Comparison of ENCODE assay signal across 23 mouse cellular contexts in the genomic region with DNA sequence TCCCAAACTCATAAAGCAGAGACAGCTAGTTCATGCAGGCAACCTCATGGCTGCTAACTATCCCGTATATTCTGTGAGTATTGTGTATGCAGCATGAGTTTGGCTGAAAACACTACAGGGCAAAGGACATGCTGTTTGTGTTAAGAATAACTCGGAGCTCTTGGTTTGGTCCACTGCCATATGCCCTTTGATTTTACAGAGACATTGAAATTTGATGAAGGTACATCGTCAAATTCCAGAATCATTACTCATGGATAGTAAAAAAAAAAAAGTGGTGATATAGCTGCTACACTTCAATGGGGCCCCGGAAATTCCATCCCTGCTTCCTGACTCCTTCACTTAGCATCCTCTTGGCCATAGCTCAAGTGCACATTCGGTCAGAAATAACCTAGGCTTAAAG.
DNase-seq lines count a peak whose midpoint lies in the region; ATAC-seq and TF ChIP-seq lines count a peak whose summit lies in the region.
"Had no signal": no experiment of that assay in that cellular context is flagged by ENCODE, and none has a peak within 500 bp of the region (broad histone marks: within the 10 kb centered on the region; RNA-seq: fewer than 3 reads in every experiment).

No protein-coding gene starts in this region.

- TF ChIP-seq CTCF in liver, adult 2 months (IDR thresholded peaks at IDR 0.05; ENCODE audit: low read depth, low read length): no peak
- TF ChIP-seq CTCF in small intestine, adult 2 months (IDR thresholded peaks at IDR 0.05; ENCODE audit: extremely low read depth, insufficient read length, insufficient replicate concordance, low read depth, low read length): no peak

- no peaks in the 10 kb centered on the region for H3K36me3 ChIP-seq in heart, embryonic 13.5 days
- H3K36me3 ChIP-seq in liver, adult 2 months (ENCODE audit: control insufficient read depth, insufficient read depth, low read length): no peaks in the 10 kb centered on the region
- H3K36me3 ChIP-seq in liver, embryonic 12.5 days: no peaks in the 10 kb centered on the region
- H3K36me3 ChIP-seq in small intestine, adult 2 months (ENCODE audit: control insufficient read depth, insufficient read depth, low read length): no peaks in the 10 kb centered on the region
- H3K36me3 ChIP-seq: heart, embryonic 12.5 days; neural tube, embryonic 12.5 days had no signal

- no peak for ATAC-seq in heart, embryonic 13.5 days (ENCODE audit: extremely low read depth, insufficient number of reproducible peaks, low FRiP score, low TSS enrichment)
- ATAC-seq in liver, embryonic 12.5 days: no peak
- ATAC-seq: forebrain, postnatal 0 days; hindbrain, postnatal 0 days; intestine, embryonic 16.5 days had no signal

- no peak for DNase-seq in heart, adult 8-10 months (ENCODE audit: low spot score)
- DNase-seq in liver, adult 2 months (ENCODE audit: extremely low read depth, low read depth, low spot score): peak; percentile 96
- peak; percentile 36 for DNase-seq in adipocyte (ENCODE audit: low spot score)
- no peak for DNase-seq in ovary, adult 18-20 months (ENCODE audit: low spot score)
- no peak for DNase-seq in adrenal gland, adult 2 months
- DNase-seq: cerebellum, adult 11 months; cerebellum, adult 9-11 months; forebrain, postnatal 0 days; gastrocnemius, postnatal 14 days; heart, adult 11 months; heart, postnatal 14 days; layer of hippocampus, postnatal 36 days; lung, adult 18-20 months; midbrain, embryonic 14.5 days; retina, postnatal 1 day had no signal

- no peaks in the 10 kb centered on the region for H3K79me2 ChIP-seq in liver, adult 2 months (ENCODE audit: control insufficient read depth, insufficient read depth, low read length)

- H3K4me3 ChIP-seq in heart, embryonic 13.5 days: no peak overlapping the region
- no peak overlapping the region for H3K4me3 ChIP-seq in liver, adult 2 months (ENCODE audit: insufficient read depth, low read depth, low read length)
- H3K4me3 ChIP-seq in liver, embryonic 12.5 days: no peak overlapping the region
- no peak overlapping the region for H3K4me3 ChIP-seq in small intestine, adult 2 months (ENCODE audit: low read depth, low read length)
- H3K4me3 ChIP-seq: heart, embryonic 12.5 days; neural tube, embryonic 12.5 days had no signal

- H3K9me3 ChIP-seq in heart, embryonic 13.5 days: no peaks in the 10 kb centered on the region
- no peaks in the 10 kb centered on the region for H3K9me3 ChIP-seq in liver, embryonic 12.5 days (replicated peaks)
- H3K9me3 ChIP-seq: heart, embryonic 12.5 days; neural tube, embryonic 12.5 days had no signal

- no peaks in the 10 kb centered on the region for H3K27me3 ChIP-seq in heart, embryonic 13.5 days (replicated peaks)
- H3K27me3 ChIP-seq in liver, adult 2 months (ENCODE audit: control insufficient read depth, insufficient read depth, low read length): no peaks in the 10 kb centered on the region
- no peaks in the 10 kb centered on the region for H3K27me3 ChIP-seq in liver, embryonic 12.5 days (replicated peaks)
- H3K27me3 ChIP-seq in small intestine, adult 2 months (ENCODE audit: control insufficient read depth, insufficient read depth, low read length): no peaks in the 10 kb centered on the region
- H3K27me3 ChIP-seq: heart, embryonic 12.5 days; neural tube, embryonic 12.5 days had no signal

- peaks cover 38% of the 10 kb centered on the region for H3K4me1 ChIP-seq in heart, embryonic 13.5 days
- H3K4me1 ChIP-seq in liver, adult 2 months (ENCODE audit: control insufficient read depth, insufficient read depth, low read length): peaks cover 32% of the 10 kb centered on the region
- peaks cover 12% of the 10 kb centered on the region for H3K4me1 ChIP-seq in liver, embryonic 12.5 days
- peaks cover 14% of the 10 kb centered on the region; the same call in 1 of the 2 replicates for H3K4me1 ChIP-seq in small intestine, adult 2 months (ENCODE audit: control insufficient read depth, insufficient read depth, insufficient read length, low read length)

- no peak overlapping the region for H3K9ac ChIP-seq in heart, embryonic 13.5 days
- H3K9ac ChIP-seq in liver, adult 2 months (ENCODE audit: low read depth, low read length): no peak overlapping the region
- H3K9ac ChIP-seq in liver, embryonic 12.5 days: no peak overlapping the region
- H3K9ac ChIP-seq: forebrain, postnatal 0 days; heart, embryonic 12.5 days; neural tube, embryonic 12.5 days had no signal

- WGBS in heart, embryonic 13.5 days: 29% methylated on average over 5 of the region's 5 CpGs
- 8% methylated on average over 5 of the region's 5 CpGs for whole genome bisulfite sequencing in liver, adult 2 months
- WGBS in liver, embryonic 12.5 days (ENCODE audit: insufficient replicate concordance): 64% methylated on average over 5 of the region's 5 CpGs
- 20% methylated on average over 5 of the region's 5 CpGs for WGBS in small intestine, adult 2 months

- peak overlapping the region; percentile 49 for H3K27ac ChIP-seq in heart, embryonic 13.5 days (replicated peaks)
- peak overlapping the region; percentile 62 for H3K27ac ChIP-seq in liver, adult 2 months (replicated peaks; ENCODE audit: insufficient read depth, low read depth, low read length)
- no peak overlapping the region for H3K27ac ChIP-seq in liver, embryonic 12.5 days
- H3K27ac ChIP-seq in small intestine, adult 2 months (ENCODE audit: insufficient read depth, low read depth, low read length): peak overlapping the region; percentile 24; the same call in 1 of the 2 replicates
- H3K27ac ChIP-seq: hindbrain, postnatal 0 days; neural tube, embryonic 12.5 days had no signal

- H3K4me2 ChIP-seq in heart, embryonic 13.5 days: no peak overlapping the region
- H3K4me2 ChIP-seq in liver, embryonic 12.5 days: no peak overlapping the region
- H3K4me2 ChIP-seq: heart, embryonic 12.5 days; liver, embryonic 11.5 days; neural tube, embryonic 12.5 days had no signal

- no peak for TF ChIP-seq POLR2A in liver, adult 2 months (IDR thresholded peaks at IDR 0.05; ENCODE audit: extremely low read depth, insufficient read depth, low read length)
- TF ChIP-seq POLR2A in small intestine, adult 2 months (IDR thresholded peaks at IDR 0.05; ENCODE audit: low read depth, low read length): no peak

Comparison
In these comparisons a context has a peak if more than half of its experiments do, and no peak if none do; other contexts are left out.
1. DNase-seq: peak in liver, adult 2 months (single experiment) and adipocyte (single experiment); none in heart, adult 8-10 months (single experiment), ovary, adult 18-20 months (single experiment) and adrenal gland, adult 2 months (single experiment).